Mouse (Mus musculus): ENCODE data around the gene Hspa4l.
"Not testable (repeated sequence)": the region's sequence is repeated elsewhere in the genome, so short reads cannot be mapped to it uniquely, and the experiment has no call there.

- TF ChIP-seq CTCF (IDR thresholded peaks at IDR 0.05; ENCODE audit: control insufficient read depth, insufficient read depth, low read length); POLR2A (IDR thresholded peaks at IDR 0.05; ENCODE audit: borderline replicate concordance, control insufficient read depth, low read depth, low read length): not testable (repeated sequence)
These were observed 101.2 kb downstream of the Hspa4l start for GRCm38 (mm10) chr3:40845521-40845920.

Data from bone marrow, adult 2 months (tissue).